Mouse (Mus musculus) stomach, postnatal 0 days (tissue): ENCODE results near the gene Med12l.

Experiments
- CTCF ChIP-seq: IDR thresholded peaks from 2 replicates; pipeline ENCODE4 v1.5.1; 2016; ENCODE audit warnings: antibody characterized with exemption, low read depth, mild to moderate bottlenecking, moderate library complexity
- EP300 ChIP-seq: optimal IDR thresholded peaks from 2 replicates; pipeline ENCODE3; 2016; ENCODE audit warnings: antibody characterized with exemption

DNA sequence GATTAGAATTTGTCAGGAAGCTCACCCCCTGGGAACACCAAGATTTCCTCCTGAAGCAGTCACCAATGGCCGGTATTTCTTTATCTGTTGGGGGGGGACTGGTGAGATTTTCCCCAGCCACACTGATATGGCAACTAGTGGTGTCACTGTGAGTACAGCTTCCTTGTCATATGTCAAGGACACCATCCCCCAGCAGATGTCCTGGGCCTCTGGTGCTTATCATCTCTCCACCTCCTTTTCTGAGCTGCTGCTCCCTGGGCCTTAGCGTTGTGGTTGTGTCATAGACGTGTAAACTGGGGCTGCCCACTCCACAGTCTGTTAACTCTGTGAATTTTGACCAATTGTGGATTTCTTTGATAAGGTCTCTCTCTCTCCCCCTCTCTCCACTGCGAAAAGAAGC is 98.8 kb downstream of the Med12l start:
- TF ChIP-seq CTCF = no peak
- no peak for TF ChIP-seq EP300
